Mouse (Mus musculus): ENCODE measurements at regions not wholly inside any gene's neighbourhood (a gene's known extent, or its start where the extent isn't known, plus 50 kb on each side); places are given as distances from the start of the nearest gene placed in this dataset.
"Not testable (repeated sequence)": the region's sequence is repeated elsewhere in the genome, so short reads cannot be mapped to it uniquely, and the experiment has no call there.

- Histone ChIP-seq H3K79me2 (ENCODE audit: control insufficient read depth, insufficient read depth) (no peaks in the 10 kb centered on the region), H3K36me3 (ENCODE audit: control insufficient read depth, insufficient read depth) (no peaks in the 10 kb centered on the region), H3K4me2 (ENCODE audit: low read depth) (no peak overlapping the region), H3K27me3 (ENCODE audit: control insufficient read depth, insufficient read depth, insufficient read length) (peaks cover 54% of the 10 kb centered on the region), H3ac (ENCODE audit: control insufficient read depth, insufficient read length) (no peak overlapping the region), H3K4me3 (no peak overlapping the region)
- TF ChIP-seq POLR2AphosphoS2 (IDR thresholded peaks at IDR 0.05; ENCODE audit: insufficient read length, low read depth) (no peak), USF1 (IDR thresholded peaks at IDR 0.05; ENCODE audit: low read depth) (no peak), SRF (IDR thresholded peaks at IDR 0.05; ENCODE audit: control insufficient read depth, insufficient read length, low read depth) (no peak)
Observed at GRCm38 (mm10) chr12:112300125-112300524, 154.1 kb downstream of the Kif26a start.

GRCm38 (mm10) chr12:112301411-112301891 is 155.4 kb downstream of the Kif26a start:
- Histone ChIP-seq H3K4me3 (no peak overlapping the region), H3K36me3 (ENCODE audit: control insufficient read depth, insufficient read depth) (no peaks in the 10 kb centered on the region), H3K4me2 (ENCODE audit: low read depth) (no peak overlapping the region), H3ac (ENCODE audit: control insufficient read depth, insufficient read length) (no peak overlapping the region), H3K27me3 (ENCODE audit: control insufficient read depth, insufficient read depth, insufficient read length) (peaks cover 60% of the 10 kb centered on the region), H3K79me2 (ENCODE audit: control insufficient read depth, insufficient read depth) (no peaks in the 10 kb centered on the region)
- TF ChIP-seq CEBPB (IDR thresholded peaks at IDR 0.05; ENCODE audit: insufficient read depth, poor library complexity, severe bottlenecking) (no peak), USF1 (IDR thresholded peaks at IDR 0.05; ENCODE audit: low read depth) (no peak), E2F4 (IDR thresholded peaks at IDR 0.05; ENCODE audit: insufficient read depth) (no peak), TCF3 (IDR thresholded peaks at IDR 0.05; ENCODE audit: insufficient read length, low read depth) (no peak), MYOD1 (IDR thresholded peaks at IDR 0.05; ENCODE audit: control insufficient read depth in 1 of 3, insufficient read length in 2 of 3, low read depth in 2 of 3) (no peak), REST (IDR thresholded peaks at IDR 0.05; ENCODE audit: insufficient read depth, insufficient read length) (no peak), POLR2A (IDR thresholded peaks at IDR 0.05; ENCODE audit: insufficient read length, low read depth) (no peak), TCF12 (IDR thresholded peaks at IDR 0.05; ENCODE audit: insufficient read depth, poor library complexity, severe bottlenecking) (no peak), SRF (IDR thresholded peaks at IDR 0.05; ENCODE audit: control insufficient read depth, insufficient read length, low read depth) (no peak), MYOG (IDR thresholded peaks at IDR 0.05; ENCODE audit: control insufficient read depth in 1 of 3, insufficient read depth in 1 of 3, insufficient read length in 2 of 3, low read depth in 2 of 3) (no peak), MAX (IDR thresholded peaks at IDR 0.05; ENCODE audit: low read depth) (no peak), POLR2AphosphoS2 (IDR thresholded peaks at IDR 0.05; ENCODE audit: insufficient read length, low read depth) (no peak)

- Histone ChIP-seq H3ac (ENCODE audit: control insufficient read depth, insufficient read length) (no peak overlapping the region), H3K4me2 (ENCODE audit: low read depth) (no peak overlapping the region), H3K27me3 (ENCODE audit: control insufficient read depth, insufficient read depth, insufficient read length) (peaks cover 64% of the 10 kb centered on the region), H3K4me3 (no peak overlapping the region), H3K79me2 (ENCODE audit: control insufficient read depth, insufficient read depth) (no peaks in the 10 kb centered on the region), H3K36me3 (ENCODE audit: control insufficient read depth, insufficient read depth) (no peaks in the 10 kb centered on the region)
- TF ChIP-seq POLR2AphosphoS2 (IDR thresholded peaks at IDR 0.05; ENCODE audit: insufficient read length, low read depth) (no peak), MYOD1 (IDR thresholded peaks at IDR 0.05; ENCODE audit: control insufficient read depth in 1 of 3, insufficient read length in 2 of 3, low read depth in 2 of 3) (no peak), TCF12 (IDR thresholded peaks at IDR 0.05; ENCODE audit: insufficient read depth, poor library complexity, severe bottlenecking) (no peak), TCF3 (IDR thresholded peaks at IDR 0.05; ENCODE audit: insufficient read length, low read depth) (no peak)
Observed at GRCm38 (mm10) chr12:112301929-112302328, 155.9 kb downstream of the Kif26a start.

- Histone ChIP-seq H3K79me2 (ENCODE audit: control insufficient read depth, insufficient read depth) (no peaks in the 10 kb centered on the region), H3K4me2 (ENCODE audit: low read depth) (no peak overlapping the region), H3ac (ENCODE audit: control insufficient read depth, insufficient read length) (no peak overlapping the region), H3K27me3 (ENCODE audit: control insufficient read depth, insufficient read depth, insufficient read length) (peaks cover 34% of the 10 kb centered on the region), H3K4me3 (no peak overlapping the region), H3K36me3 (ENCODE audit: control insufficient read depth, insufficient read depth) (no peaks in the 10 kb centered on the region)
- TF ChIP-seq POLR2AphosphoS2 (IDR thresholded peaks at IDR 0.05; ENCODE audit: insufficient read length, low read depth): no peak
- TF ChIP-seq REST (IDR thresholded peaks at IDR 0.05; ENCODE audit: insufficient read depth, insufficient read length): no peak
Observed at GRCm38 (mm10) chr12:112306208-112306607, 160.2 kb downstream of the Kif26a start.

GRCm38 (mm10) chr12:112308016-112308415 is 162.0 kb downstream of the Kif26a start:
- TF ChIP-seq TCF12 (IDR thresholded peaks at IDR 0.05; ENCODE audit: insufficient read depth, poor library complexity, severe bottlenecking): no peak
- no peak for TF ChIP-seq REST (IDR thresholded peaks at IDR 0.05; ENCODE audit: insufficient read depth, insufficient read length)
- no peak for TF ChIP-seq MYOG (IDR thresholded peaks at IDR 0.05; ENCODE audit: control insufficient read depth in 1 of 3, insufficient read depth in 1 of 3, insufficient read length in 2 of 3, low read depth in 2 of 3)
- TF ChIP-seq TCF3 (IDR thresholded peaks at IDR 0.05; ENCODE audit: insufficient read length, low read depth): no peak
- no peak for TF ChIP-seq POLR2AphosphoS2 (IDR thresholded peaks at IDR 0.05; ENCODE audit: insufficient read length, low read depth)
- no peak for TF ChIP-seq MAX (IDR thresholded peaks at IDR 0.05; ENCODE audit: low read depth)
- no peak for TF ChIP-seq USF1 (IDR thresholded peaks at IDR 0.05; ENCODE audit: low read depth)
- TF ChIP-seq MYOD1 (IDR thresholded peaks at IDR 0.05; ENCODE audit: control insufficient read depth in 1 of 3, insufficient read length in 2 of 3, low read depth in 2 of 3): no peak
- no peak for TF ChIP-seq CEBPB (IDR thresholded peaks at IDR 0.05; ENCODE audit: insufficient read depth, poor library complexity, severe bottlenecking)
- TF ChIP-seq POLR2A (IDR thresholded peaks at IDR 0.05; ENCODE audit: insufficient read length, low read depth): no peak
- no peak for TF ChIP-seq E2F4 (IDR thresholded peaks at IDR 0.05; ENCODE audit: insufficient read depth)
- TF ChIP-seq SRF (IDR thresholded peaks at IDR 0.05; ENCODE audit: control insufficient read depth, insufficient read length, low read depth): no peak
- no peak overlapping the region for H3ac ChIP-seq (ENCODE audit: control insufficient read depth, insufficient read length)
- no peak overlapping the region for H3K4me3 ChIP-seq
- H3K79me2 ChIP-seq (ENCODE audit: control insufficient read depth, insufficient read depth): no peaks in the 10 kb centered on the region
- H3K36me3 ChIP-seq (ENCODE audit: control insufficient read depth, insufficient read depth): no peaks in the 10 kb centered on the region
- no peak overlapping the region for H3K4me2 ChIP-seq (ENCODE audit: low read depth)
- H3K27me3 ChIP-seq (ENCODE audit: control insufficient read depth, insufficient read depth, insufficient read length): peaks cover 16% of the 10 kb centered on the region

- not testable (repeated sequence) for H3ac ChIP-seq (ENCODE audit: control insufficient read depth, insufficient read length); H3K27me3 ChIP-seq (ENCODE audit: control insufficient read depth, insufficient read depth, insufficient read length); H3K4me2 ChIP-seq (ENCODE audit: low read depth); H3K36me3 ChIP-seq (ENCODE audit: control insufficient read depth, insufficient read depth); H3K79me2 ChIP-seq (ENCODE audit: control insufficient read depth, insufficient read depth); H3K4me3 ChIP-seq
Observed at GRCm38 (mm10) chr12:112309096-112309495, 163.1 kb downstream of the Kif26a start.

Data from myocyte (in vitro differentiated cells).